Mouse (Mus musculus) 3T3-L1 (cell line): ENCODE measurements around the gene Pip5kl1.

ENCODE experiments used
- DNase-seq: peaks from one replicate; pipeline ENCODE4 v3.0.0-alpha.2; 2015; ENCODE audit warnings: low read depth, low spot score

Pip5kl1 gene

GRCm38 (mm10) chr2:32547964-32548739, 26.4 kb upstream of the Pip5kl1 start:
- peak; percentile 88 for DNase-seq

GRCm38 (mm10) chr2:32549171-32549570, 25.4 kb upstream of the Pip5kl1 start:
- peak; percentile 53 for DNase-seq

- peak; percentile 95 for DNase-seq
These were observed 24.8 kb upstream of the Pip5kl1 start for GRCm38 (mm10) chr2:32549764-32550163.

- DNase-seq = no peak
These were observed 23.4 kb upstream of the Pip5kl1 start for GRCm38 (mm10) chr2:32551236-32551635.

DNA sequence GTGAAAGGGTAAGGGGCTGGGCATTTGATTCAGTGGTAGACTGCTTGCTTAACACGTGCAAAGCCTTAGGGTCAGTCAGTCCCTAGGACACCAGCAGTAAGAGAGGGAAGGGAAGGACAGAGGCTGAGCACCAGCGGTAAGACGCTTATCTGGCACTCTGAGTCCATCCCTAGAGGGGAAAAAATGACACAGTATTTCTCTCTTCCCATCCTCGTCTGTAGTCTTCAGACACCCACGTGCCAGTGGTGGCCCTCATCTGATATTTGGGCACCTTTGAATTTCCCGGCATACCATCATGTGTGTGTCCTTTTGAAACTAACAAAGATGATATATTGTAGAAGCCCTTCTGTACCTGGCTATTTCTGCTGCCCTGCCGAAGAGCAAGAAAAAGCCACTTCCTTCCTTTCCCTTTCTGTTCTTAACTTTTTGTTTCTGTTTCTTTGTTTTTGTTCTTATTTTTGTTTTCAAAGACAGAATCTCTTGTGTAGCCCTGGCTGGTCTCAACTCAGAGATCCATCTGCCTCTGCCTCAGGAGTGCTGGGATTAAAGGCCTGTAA, 20.9 kb upstream of the Pip5kl1 start:
- DNase-seq = no peak

DNA sequence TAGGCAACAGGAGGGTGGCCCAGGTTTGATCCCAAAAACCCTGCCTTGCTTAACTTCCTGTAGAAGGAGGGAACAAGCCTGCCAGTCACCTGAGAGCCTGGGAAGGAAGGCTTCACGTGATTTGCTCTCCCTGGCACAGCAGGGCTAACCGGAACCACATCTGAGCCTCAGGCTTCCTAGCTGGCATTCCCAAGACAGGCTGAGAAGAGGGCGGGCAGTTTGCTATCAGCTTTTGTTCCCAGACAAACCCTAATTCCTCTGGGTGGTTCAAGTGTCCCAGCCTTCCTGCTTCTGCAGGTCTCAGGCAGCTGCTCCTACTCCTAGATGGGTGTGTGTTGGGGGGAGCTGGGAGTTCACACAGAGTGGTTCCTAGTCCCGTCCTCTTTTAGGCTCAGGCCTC, 19.1 kb upstream of the Pip5kl1 start:
- peak; percentile 35 for DNase-seq

- no peak for DNase-seq
These were observed 18.6 kb upstream of the Pip5kl1 start for GRCm38 (mm10) chr2:32556019-32556418.

GRCm38 (mm10) chr2:32559570-32559969, 15.0 kb upstream of the Pip5kl1 start:
- no peak for DNase-seq

DNA sequence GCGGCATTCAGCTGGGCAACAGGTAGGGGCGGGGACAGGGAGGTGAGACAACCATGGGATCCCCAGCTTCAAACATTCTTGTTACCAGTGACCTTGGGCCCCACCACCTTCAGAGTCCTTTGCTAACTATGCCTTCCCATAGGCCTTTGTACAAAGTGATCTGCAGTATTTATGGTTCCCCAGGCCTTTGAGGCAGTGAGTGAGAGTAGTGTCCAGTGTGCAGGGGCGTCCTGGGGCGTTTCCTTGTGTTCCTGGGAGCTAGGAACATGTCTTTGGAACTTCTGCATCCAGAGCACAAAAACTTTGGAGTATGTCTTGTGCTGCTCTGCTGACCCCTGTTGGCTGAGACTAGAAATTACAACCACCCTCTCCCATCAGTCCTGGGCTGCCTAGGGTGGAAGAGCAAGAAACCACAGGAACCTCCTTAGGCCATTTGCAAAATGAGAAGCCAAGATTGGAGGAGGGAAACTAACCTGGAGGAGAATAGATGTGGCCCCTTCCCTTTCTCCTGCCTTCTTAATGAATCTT, 8.0 kb upstream of the Pip5kl1 start:
- peak; percentile 92 for DNase-seq

DNA sequence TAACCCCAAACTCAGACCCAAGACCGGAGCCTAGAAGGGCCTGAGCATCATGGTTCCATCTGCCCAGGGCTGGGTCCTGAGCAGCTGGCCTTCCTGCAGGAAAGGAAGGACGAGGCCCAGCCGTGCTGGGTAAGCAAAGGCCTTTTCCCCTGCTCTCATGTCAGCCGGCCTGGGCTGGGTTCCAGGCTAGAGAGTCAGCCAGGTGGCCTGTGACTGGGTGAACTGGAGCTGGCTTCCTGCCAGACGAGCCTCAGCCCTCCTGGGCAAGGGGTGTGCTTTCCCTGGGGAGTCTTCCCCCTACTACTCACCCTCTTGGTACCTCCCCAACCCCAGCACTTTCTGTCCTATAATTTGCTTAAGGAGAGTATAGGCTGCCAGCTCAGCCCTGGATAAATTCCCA, 6.4 kb upstream of the Pip5kl1 start:
- peak; percentile 21 for DNase-seq

DNA sequence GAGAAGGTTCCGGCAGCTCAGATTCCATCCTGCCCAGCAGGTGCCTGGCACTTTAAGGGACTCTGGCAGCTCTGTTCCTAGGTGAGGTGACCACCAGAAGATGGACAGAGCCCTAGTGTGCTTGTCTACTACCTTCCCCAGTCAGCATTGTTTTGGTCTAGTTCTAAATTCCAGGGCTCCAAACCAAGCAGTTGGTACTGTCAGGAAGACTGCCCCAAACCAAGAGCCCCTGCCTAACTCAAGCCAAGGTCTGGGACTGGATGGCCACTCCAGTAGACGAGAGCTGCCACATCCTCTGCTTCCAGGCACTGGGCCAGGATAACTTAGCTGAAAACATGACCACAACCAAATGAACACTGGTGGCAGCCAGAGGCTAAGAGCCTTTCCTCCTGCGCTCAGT, 5.7 kb upstream of the Pip5kl1 start:
- peak; percentile 31 for DNase-seq

DNA sequence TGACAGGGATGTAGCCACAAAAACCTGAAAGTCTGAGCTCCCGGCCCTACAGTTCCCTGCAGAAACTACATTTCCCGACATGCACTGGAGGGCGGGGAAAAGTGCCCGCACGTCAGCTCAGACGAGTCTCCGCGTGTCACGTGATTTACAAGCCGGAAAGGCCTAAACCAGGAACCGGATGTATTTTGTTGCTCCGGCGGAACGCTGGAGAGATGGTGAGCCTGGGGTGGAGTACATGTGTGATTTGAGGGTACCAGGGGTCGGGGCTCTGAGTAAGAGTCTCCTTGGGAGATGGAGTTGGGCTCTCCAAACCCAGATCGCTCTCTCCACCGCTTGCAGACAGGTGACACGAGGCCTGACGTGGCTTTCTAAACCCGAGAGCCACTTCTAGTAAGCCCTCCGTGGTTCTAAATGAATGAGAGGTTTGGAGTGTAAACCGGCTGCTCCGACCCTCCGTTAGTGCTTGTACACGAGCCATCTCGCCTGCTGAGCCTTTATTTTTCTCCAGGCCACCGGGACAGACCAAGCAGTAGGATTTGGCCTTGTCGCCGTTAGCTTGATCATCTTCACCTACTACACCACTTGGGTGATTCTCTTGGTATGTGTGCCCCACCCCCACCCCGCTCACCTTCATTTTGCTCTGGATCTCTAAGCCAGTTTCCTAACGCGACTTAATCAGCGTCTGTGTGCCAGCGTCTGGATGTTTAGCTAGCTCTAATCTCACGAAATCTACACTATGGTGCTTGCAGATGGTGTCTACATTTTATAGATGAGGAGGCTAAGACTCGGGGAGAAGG, 3.7 kb upstream of the Pip5kl1 start, which contains the start of gene Dpm2:
Gene Dpm2 (plus strand): TSS at position 161 of the 797 bp plus-strand sequence.
- peak; percentile 98 for DNase-seq

DNA sequence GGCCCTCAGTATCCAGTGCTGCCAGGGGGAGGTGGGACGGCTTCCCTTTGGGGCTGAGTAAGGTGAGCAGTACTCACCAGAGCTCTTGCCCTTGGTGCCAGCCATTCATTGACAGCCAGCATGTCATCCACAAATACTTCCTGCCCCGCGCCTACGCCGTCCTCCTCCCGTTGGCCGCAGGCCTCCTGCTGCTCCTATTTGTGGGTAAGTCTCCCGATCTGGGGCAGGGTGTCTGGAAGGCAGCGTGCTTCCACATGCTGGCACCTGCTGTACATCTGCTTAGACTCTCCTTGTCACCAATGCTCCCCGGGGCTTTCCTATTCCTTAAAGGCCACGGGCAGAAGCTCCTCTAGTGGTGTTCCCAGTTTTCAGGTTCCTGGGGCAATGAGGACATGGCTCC, 2.4 kb upstream of the Pip5kl1 start:
- no peak for DNase-seq

GRCm38 (mm10) chr2:32574901-32575585, 446 bp downstream of the Pip5kl1 start:
- peak; percentile 96 for DNase-seq

DNA sequence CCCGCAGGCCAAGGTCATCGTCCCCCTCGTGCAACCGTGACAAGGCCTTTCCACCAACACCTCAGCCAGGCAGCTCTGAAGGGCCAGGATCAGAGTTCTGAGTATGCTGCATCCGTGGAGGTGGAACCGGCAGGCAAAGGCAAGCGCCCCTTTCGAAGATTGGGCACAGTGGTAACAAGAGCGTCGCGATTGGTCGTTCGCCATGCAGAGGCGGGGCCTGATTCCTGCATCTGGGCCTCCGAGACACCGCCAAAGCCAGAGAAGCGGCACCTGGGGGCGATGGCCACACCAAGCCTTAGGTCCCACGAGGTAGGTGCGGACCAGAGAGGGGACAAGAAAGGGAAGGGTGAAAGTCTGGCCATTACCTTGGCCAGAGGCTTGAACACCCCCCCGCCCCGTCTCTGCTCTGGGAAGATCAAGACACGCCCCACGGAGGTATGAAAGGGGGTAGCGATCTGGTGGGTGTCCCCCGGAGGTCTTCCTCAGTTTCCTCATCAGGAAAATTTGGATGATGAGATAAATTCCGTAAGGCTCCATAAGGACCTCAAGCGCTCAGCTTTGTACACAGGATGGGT, 1.1 kb downstream of the Pip5kl1 start, which contains the start of gene 9430097D07Rik:
Gene 9430097D07Rik (minus strand): TSS at position 99 of the 575 bp plus-strand sequence.
- DNase-seq = no peak

GRCm38 (mm10) chr2:32576532-32576931, 1.9 kb downstream of the Pip5kl1 start:
- DNase-seq = no peak

- no peak for DNase-seq
These were observed 3.8 kb downstream of the Pip5kl1 start for GRCm38 (mm10) chr2:32578146-32579046.

- no peak for DNase-seq
These were observed 7.0 kb downstream of the Pip5kl1 start for GRCm38 (mm10) chr2:32581450-32582095.
